Mouse (Mus musculus): ENCODE results near the gene Arsk.

Arsk gene

DNA sequence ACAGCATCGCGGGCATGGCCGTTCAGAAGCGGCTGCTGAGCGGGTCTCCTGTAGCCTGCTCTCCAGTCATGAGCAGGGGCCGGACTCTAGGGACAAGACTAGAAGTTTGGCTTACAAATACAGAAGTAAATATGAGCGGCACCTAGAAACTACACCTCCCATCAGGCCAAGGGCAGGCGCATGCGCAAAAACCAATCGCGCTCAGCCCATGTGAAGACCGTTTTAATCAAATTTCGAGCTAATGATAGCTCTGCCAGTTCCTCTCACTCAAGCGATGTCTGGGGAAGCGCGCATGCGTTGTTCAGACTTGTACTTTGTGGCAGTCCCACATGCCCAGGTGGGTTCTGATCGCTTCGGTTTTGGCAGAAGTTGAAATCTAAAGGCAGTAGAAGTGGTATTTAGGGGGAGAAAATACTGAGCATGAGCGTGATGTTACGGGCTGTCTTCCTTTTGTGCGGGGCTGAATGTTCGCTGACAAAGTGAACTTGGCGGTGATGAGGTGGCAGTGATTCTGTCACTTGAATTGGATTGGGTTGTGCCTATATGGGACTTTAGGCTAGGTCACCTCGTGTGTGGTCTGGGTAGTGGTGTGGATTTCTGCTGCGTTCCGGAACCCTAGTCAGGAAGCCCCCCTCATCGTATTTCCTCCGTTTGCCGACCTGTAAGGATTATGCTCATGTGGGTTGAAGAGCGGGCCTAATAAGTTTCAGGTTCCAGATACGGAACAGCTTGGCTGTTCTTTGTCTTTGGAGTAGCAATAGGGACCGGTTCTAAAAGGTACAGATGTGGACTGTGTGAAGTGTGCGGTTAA is at the start of gene Arsk, which contains the start of gene Ttc37:
Gene Arsk (minus strand): TSS at position 168 of the 811 bp plus-strand sequence.
Gene Ttc37 (plus strand): TSS at position 242 of the 811 bp plus-strand sequence.
- peak; percentile 95 for DNase-seq (ENCODE audit: low spot score)

DNA sequence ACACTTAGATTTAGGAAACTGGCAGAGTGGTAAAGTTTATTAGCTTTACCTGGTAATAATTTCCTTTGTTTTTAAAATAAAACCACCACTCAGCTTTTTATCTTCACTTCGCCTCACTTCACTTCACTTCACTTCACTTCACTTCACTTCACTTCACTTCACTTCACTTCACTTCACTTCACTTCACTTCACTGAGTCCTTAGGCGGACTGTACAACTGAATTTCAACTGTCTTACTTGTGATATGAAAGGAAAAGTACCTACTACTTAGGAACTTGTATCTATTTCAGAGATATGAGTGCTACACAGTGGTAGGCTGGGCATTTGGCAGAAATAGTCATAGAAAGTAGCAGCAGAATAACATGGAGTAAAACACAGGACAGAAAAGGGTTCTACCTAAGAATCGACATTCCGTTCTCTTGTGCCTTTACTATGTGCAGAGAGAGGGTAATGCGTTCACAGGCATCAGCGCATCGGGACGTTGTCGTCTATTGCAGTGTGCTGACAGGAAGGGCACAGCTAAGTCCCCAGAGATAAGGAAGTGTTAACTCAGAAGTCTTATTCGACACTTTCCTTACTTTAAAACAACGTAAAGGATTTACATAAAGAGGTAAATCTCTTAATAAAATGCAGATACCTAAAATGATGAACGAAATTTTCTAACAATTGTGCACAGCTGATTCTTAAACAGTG is 42.8 kb upstream of the Arsk start:
- no peak for DNase-seq (ENCODE audit: low spot score)

DNA sequence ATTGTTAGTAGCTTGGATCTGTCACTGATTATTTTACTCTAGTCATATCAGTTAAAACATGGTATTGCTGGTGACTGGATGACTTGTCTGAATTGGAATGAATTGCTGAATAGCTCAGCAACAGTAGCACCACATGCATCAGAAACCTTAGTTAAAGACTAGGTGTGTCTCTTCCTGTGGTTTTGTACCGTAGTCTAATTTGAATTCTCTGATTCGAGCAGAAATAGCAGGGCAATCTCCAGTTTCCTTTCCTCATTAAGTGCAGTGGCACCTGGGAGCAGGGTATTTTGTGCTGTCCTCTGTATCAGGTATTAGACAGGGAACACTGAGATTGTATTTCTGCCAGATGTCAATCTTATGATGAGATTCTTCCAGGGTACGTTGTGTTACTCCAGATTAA is 40.4 kb upstream of the Arsk start:
- no peak for DNase-seq (ENCODE audit: low spot score)

DNA sequence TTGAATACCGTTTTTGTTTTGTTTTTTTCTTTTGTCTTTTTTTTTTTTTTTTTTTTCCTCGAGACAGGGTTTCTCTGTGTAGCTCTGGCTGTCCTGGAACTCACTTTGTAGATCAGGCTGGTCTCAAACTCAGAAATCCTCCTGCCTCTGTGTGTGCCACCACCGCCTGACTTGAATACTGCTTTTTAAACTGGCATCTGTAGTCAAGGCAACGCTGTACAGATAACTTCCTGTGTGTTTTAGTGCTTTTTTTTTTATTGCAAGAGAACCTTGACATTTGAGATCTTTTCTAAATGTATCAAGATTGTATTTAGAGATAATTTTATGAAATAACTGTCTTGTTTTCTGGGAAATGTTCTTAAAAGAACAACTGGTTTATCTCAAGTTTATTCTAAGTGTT is 34.0 kb upstream of the Arsk start:
- no peak for DNase-seq (ENCODE audit: low spot score)

DNA sequence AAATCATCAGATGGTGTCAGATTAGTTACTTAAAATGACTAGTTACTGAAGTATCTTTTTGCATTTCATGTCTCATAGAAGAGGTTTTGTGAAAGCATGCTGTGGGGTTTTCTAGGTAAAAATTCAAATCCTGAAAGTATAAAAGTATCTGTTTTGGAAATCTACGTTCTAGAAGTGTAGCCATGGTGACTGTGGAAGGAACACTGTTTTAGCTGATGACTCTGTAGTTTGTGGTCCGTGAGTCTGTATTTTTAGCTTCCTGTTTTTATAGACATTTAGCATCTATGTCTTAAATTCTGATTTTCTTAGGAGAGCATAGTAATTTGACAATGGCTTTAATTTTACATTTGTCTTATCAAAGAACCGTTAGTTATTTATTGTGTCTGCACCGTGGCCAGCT is 30.3 kb upstream of the Arsk start:
- DNase-seq (ENCODE audit: low spot score): no peak

DNA sequence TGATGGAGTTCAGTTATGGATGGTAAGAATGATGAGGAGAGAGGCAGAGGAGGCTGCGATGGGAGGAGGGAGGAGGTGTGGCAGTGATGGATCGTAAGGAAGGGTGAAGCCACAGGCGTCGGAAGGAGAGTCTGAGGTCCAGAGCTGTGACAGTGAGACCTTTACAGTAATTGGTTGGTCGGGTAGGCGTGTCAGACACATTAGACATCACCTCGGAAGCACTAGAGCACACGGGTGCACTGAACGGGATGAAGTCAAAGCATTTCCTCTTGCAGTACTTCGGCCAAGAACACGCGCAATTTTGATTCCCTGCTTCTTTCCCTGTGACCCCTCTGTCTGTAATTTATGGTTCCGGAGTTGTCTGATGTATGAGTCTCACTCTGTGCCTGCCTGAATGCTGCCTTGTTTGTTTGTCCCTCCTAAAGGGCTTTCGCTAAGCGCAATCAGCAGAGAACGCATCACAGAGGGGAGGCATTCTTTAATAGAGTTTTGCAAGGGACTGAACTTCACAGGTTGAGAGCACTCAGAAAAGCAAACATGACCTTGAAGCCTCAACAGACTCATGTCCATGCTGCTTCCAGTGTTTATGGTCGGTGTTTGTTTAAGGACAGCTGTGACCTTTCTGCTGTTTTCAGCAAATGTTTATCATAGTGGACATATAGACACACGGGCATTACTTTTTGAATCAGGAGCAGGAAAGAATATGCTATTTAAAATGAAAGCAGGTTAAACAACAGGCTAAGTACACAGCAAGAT is 10.8 kb upstream of the Arsk start:
- peak; percentile 8 for DNase-seq (ENCODE audit: low spot score)

DNA sequence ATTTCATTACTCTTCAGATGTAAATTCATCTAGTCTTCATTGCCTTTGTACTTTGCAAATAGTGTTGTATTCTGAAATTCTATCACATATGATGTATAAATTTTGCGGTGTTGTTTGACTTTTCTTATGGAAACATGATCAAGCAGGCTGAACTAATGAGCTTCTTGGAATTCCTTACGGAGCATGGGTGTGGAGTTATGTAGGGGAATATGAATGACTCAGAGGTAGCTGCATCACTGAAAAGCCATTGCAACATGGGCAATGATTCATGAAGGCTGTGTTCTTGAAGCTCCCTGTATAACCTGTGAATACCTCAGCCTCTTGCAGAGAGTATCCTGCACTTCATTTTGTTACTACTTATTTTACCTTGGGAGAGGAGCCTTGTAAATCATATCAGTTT is 3.5 kb upstream of the Arsk start:
- no peak for DNase-seq (ENCODE audit: low spot score)

DNA sequence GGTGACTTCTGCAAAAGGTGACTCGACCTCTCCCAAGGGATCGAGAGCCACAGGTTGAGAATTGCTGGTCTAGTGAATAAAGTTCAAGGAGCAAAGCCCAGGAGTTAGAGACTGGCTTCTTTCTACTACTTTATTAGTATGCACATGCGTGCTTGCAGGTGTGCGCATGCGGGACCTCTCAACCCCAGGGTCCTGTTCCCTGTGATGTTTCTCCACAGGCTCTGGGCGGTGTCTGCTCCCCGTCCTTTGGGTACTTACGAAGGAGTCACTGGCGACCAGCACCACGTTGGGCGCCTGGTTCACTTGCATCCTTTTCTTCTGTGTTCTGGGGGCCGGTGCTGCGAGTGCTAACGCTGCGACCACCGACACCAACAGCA is 356 bp downstream of the Arsk start:
- DNase-seq (ENCODE audit: low spot score): no peak

DNA sequence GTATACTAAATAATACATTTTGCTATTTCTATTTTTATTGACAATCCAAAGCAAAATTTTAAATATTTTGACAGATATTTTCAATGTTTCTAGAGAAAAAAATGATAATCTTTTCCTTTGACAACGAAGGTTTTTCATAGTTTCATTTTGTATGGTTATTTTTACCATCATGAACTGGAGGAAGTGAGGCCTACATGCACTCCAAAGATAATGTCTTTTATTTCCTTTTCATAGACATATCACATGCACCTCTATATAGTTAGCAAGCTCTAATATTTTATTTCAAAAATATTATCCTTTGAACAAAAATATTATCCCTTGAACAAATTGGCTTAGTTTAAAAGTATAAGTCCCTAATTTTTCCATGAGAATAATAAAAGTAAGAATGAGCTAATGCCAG is 24.1 kb downstream of the Arsk start:
- no peak for DNase-seq (ENCODE audit: low spot score)

DNA sequence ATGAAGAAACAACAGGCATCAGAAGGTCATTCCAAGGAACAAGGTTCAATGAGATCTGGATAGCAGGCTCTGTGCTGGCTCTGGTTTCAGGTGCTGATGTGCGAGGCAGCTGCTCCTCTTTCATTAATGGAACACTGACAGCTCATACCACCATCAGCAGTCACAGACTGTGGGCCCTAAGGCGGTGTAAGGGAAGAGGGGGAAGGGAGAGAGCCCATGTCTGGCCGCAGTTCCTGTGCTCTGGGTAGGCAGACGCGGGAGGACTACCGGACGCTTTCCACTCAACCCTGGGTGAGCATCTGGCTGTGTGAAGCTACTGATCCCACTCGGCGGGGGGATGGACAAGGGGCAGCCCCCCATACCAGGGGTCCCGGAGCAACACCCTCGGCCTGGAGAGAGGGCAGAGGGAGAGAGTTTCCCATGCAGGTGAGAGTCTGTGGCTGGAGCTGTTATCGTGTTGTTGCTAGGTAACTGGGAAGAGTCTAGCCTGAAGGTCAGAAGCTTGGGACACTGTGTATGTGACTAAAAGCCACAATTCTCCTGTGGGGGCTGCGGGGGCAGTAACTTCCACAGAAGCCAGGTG is 34.0 kb downstream of the Arsk start:
- DNase-seq (ENCODE audit: low spot score): no peak

DNA sequence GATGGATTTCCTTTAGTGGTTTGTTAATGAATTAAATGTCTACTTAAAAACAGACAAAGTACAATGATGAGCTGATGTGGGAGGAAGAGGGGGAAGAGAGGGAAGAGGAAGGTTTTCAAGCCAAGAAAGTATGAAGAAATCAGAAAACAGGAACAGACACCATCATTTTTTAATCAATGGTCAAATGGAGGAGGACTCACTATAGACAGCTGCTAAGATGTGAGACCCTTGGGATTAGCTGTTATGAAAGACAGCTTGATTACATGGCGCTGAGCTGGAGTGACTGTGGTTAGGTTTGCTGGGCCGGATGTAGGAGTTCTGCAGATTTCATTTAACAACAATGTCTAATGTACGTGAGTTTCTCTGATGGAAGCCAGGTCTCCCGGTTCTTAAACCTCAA is 34.9 kb downstream of the Arsk start:
- DNase-seq (ENCODE audit: low spot score): no peak

DNA sequence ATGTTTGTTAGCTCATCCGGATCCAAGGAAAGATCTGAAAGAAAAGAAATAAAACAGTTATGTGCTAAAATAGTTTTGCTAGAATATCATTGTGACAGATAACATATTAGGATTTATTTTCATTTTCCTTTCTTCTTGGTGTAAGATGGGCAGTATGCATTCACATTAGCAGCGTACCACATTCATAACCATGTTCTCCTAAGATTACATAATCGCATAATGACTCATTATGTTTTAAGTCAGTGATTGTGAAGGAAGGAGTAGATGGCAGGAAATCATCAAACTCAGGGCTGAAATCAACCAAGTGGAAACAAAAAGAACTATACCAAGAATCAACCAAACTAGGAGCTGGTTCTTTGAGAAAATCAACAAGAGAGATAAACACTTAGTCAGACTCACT is 35.9 kb downstream of the Arsk start:
- DNase-seq (ENCODE audit: low spot score): no peak

DNA sequence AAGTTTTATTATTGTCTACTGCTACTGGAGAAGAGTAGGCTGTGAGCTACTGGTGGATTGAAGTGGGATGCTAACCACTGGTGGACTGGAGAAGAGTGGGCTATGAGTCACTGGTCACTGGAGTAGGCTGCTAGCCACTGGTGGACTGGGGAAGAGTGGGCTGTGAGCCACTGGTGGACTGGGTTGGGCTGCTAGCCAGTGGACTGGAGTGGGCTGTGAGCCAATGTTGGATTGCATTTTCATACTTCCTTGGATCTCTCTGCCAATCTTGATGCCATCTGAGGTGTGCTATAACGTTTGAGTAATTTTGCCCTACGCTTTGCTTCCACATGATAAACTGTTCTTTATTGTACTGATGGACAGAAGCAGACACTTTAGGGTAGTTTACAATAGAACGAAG is 36.3 kb downstream of the Arsk start:
- DNase-seq (ENCODE audit: low spot score): no peak

DNA sequence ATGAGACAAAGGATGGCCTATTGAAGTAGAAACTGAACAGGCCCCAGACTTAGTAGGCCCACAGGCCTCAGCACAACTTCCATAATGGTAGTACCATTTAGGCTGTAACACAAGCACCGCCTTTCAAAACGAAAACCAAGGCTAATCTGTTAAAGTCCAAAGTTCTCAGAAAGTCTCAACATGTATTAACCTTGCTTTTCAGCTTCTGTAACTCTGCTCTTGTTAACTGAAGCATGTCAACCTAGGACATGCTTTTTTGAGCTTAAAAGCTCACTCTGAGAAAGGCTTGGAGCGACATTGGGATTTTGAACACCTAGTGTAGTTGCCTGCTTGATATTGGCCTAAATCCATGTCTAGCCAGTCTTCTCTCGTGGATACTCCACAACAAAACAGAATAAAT is 38.9 kb downstream of the Arsk start:
- DNase-seq (ENCODE audit: low spot score): no peak

DNA sequence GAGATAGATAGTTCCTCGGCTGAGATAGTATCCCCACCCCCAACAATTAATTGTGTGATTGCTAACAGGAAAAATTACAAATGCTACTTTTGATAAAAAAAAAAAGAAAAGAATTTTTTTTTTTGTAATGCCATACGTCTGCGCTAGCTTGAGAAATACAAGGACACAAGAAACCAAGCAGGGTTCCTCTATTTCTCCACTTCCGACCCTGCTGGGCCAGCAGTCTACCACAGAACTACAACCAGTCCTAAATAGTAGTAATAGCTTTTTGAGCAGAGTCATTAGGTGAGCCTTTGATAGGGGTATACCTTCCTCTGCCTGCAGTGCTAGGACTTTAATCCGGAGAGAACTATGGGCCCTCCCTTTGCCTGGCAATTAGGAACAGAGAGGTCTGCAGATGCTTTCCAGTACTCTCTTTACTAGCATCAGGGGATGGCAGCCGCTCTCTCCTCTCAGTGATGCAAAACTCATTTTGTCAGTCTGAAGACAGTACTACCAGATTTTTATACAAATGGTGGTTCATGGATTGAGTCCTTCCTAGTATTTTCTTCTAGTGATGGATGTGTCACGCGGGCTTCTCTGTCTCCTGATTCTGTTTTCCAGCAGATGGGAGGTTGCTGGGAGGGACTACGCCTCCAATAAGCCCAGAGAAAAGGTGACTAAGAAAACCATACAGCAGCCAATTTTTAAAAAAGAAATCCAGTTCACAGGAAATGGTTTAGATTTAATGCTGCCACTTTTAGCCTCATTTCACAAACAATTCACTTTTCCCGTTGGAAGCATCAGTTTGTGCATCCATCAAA is 41.0 kb downstream of the Arsk start:
- DNase-seq (ENCODE audit: low spot score): no peak

DNA sequence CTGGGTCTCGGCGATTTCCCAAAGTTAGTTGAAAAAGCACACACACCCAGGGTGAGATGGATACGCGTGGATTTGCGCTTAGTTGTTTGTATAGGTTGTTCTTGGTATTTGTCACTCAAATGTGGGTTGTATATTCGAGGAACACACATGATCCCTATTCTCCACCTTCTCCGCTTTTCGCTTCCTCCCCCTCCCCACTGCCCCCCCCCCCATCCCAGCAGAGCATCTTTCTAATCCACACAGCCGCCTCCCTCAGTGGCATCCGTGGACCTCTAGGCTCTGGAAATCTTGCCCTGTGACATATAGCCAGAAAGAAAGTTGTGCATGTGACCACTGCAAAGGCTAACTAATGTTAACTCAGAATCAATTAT is 41.6 kb downstream of the Arsk start, which contains the start of gene Gpr150:
Gene Gpr150 (minus strand): TSS at position 101 of the 371 bp plus-strand sequence.
- no peak for DNase-seq (ENCODE audit: low spot score)

DNA sequence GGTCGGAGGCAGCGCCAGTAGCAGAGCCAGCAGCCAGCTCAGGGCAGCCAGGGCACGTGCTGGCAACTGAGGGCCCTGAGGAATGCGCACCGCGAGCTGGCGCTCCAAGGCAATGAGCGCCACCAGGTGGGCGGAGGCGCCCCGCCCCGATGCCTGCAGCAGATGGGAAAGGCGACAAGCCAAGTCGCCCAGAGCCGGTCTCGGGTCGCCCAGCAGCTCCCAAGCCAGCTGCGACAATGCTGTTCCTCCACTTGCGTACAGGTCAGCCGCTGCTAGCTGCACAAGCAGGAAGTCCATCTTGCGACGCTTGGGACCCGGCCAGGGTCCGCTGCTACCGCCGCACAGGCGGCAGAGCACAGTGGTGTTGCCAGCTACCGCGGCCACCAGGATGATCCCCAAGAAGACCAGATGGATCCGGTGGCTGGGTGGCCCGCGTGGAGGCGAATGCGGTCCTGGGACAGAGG is 42.2 kb downstream of the Arsk start:
- peak; percentile 69 for DNase-seq (ENCODE audit: low spot score)

DNA sequence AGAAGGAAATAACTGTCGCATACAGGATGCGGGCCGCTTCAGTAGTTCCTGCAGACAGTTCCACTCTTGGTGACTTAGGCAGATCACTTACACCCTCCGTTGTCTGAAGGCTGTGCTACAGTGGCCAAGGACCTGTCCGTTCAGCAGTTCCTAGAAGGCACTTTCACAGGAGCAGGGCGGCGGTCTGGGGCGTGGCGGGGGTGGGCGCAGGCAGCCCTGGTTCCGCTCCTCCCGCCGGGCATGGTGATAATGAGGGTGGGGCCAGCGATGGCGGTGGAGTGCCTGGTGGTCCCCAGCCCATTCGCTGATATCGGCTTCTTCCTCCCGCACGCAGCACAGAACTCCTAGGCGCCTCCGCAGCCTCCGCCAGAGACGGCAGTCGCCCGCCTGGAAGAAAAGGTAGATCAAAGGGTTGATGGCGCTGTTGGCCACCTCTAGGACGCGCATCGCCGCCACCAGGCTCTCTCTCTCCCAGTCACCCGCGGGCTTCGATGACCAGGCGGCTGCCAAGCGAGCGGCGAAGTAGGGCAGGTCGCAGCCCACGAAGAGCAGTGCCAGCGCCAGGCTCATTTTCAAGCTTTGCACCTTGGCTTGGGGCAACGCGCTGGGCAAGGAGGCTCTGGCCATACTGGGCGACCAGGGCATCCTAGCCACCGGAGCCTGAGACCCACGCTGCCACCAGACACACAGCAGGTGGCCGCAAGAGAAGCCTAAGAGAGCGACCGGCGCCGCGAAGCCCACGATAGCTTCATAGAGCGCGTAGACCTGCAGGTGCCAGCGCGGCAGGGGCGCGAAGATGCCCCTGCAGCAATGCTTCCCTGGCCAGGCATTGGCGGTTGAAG is 42.8 kb downstream of the Arsk start:
- DNase-seq (ENCODE audit: low spot score): peak; percentile 68

DNA sequence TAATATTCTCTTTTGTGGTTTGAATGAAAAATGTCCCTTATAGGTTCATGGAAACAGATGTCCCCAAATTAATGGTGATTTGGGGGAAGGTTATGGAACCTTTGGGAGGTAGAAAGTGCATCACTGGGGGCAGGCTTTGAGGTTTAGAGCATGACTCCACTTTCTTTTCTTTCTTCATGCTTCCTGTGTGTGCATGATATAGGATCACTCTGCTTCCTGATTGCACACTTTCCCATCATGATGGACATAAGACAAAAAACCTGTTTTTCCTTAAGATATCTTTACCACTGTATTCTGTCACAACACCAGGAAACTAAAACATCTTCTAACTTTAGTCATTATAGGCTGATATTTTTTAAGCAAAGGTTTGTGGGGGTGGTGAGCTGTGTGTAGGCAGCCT is 53.5 kb downstream of the Arsk start:
- no peak for DNase-seq (ENCODE audit: low spot score)

DNA sequence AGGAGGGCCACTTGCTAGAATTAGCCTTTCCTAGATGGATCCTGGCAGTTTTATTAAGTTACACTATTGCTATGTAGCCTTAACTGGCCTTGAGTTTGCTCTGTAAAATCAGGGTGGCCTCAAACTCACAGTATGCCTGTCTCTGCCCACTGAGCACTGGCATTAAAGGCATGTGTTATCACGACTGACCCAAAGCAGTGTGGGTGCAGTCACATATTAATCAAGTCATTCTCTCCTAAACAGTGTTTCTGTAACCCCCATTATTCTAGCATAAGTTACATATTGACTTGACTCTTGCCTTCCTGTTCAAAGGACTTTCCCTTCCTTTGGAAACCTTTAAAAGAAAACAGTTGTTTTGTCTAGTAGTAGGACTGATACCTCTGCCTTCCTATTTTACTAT is 56.0 kb downstream of the Arsk start:
- DNase-seq (ENCODE audit: low spot score): no peak

DNA sequence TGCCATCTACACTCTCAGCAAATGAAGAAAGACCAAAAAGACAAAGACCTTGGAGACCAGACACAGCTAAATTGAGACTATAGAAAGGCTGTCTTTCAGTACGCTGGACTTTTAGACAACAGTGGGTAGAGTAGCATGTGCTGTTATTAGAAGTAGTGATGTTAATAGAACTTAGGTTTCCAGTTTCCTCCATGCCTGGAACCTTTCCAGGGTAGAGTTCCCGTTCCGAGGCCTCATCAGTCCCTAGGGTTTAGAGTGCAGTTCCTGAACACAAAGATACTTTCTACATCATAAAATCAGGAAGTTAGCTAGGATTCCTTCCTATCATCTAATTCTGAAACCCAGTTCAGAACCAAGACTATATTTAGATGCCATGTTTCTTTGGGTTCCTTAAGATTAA is 73.9 kb downstream of the Arsk start:
- DNase-seq (ENCODE audit: low spot score): no peak
